Mouse (Mus musculus) monocyte, adult 5-6 weeks (primary cell): ENCODE data around the gene Gas2. TPM values are rescaled to one million over a fixed set of nuclear protein-coding genes. Genes with fewer than 3 reads are reported as not detected.

Experiments
- ATAC-seq: fragments of 153-309, 156-312 bp; replicated peaks from 2 replicates; pipeline ENCODE4 v1.8.0; 2017; ENCODE audit warnings: mild to moderate bottlenecking; ENCODE audit not compliant: low TSS enrichment, insufficient number of reproducible peaks, severe bottlenecking, poor library complexity, low FRiP score
- total RNA-seq: library from RNA; stranded (forward); fragments of 200-1000, 200-491, 200-594 nt; gene quantifications from 3 replicates; pipeline ENCODE4 v1.2.3, GENCODE M21; 2017

Gene Gas2
- total RNA-seq, 1 experiment from 2014 or later, result 18.8 TPM

DNA sequence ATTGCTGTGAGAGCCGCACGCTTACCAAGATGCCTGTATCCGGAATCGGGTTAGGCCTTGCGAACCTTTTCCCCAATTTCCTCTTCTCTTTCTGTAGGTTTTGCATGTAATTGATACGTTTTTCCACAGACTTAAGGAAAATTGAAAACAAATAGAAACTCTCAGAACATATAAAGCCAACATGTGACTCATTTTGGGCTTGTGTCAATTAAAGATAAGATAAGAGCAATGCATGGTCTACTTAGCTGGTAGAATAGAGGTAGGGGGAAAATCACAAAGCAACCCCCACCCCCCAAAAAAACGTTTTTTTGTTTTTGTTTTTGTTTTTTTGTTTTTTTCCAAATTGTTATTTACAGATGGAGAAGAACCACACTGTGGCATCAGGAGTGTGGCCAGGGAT, 151.6 kb downstream of the Gas2 start:
- ATAC-seq, result no peak

GRCm38 (mm10) chr7:52015180-52015579, 153.4 kb downstream of the Gas2 start:
- no peak for ATAC-seq

GRCm38 (mm10) chr7:52015628-52016027, 153.8 kb downstream of the Gas2 start, which contains the start of gene 1700015G11Rik:
Gene 1700015G11Rik (minus strand): TSS chr7:52015728.
- ATAC-seq, result no peak

DNA sequence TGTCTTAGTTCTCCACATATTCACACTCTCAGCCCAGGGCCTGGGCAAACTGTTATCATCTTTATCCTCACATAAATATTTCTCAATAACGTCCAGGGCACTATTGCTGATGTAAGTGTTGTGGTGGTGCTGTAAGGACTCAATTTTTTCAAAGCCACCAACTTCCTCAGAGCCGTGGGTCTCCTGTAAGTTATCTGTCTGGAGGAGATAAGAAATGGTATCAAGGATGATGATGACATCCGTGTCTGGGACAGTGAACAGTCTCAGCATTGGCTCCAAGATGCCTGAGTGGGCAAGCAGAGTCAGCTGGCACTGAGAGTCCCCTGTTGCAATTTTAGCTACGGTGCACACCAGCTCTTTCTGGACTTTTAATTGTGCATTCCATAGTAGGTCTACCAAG, 160.2 kb downstream of the Gas2 start:
- ATAC-seq, result no peak

DNA sequence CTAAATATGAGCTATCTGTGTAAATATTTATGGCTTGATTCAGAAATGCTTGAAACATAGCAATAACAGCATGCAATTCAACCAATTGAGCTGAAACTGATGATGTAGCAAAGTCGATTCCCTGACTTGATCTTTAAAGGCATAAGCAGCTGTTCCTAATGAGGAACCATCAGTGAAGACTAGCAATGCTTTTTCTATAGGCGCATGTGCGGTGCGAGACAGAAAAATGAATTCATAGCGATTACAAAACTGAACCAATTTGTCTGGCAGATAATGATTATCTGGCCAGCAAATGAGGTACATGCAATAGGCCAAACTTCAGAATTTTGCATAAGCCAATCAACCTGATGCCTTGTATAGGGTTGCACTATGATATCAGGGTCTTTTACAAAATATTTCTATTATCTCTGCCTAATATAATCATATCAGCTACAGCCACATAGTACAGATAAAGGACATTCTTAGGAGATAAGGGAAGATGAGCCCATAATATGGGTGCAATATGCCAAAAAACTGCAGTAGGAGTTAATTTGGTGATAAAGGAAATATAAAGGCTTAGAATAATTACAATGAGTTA, 162.3 kb downstream of the Gas2 start:
- ATAC-seq, result no peak

DNA sequence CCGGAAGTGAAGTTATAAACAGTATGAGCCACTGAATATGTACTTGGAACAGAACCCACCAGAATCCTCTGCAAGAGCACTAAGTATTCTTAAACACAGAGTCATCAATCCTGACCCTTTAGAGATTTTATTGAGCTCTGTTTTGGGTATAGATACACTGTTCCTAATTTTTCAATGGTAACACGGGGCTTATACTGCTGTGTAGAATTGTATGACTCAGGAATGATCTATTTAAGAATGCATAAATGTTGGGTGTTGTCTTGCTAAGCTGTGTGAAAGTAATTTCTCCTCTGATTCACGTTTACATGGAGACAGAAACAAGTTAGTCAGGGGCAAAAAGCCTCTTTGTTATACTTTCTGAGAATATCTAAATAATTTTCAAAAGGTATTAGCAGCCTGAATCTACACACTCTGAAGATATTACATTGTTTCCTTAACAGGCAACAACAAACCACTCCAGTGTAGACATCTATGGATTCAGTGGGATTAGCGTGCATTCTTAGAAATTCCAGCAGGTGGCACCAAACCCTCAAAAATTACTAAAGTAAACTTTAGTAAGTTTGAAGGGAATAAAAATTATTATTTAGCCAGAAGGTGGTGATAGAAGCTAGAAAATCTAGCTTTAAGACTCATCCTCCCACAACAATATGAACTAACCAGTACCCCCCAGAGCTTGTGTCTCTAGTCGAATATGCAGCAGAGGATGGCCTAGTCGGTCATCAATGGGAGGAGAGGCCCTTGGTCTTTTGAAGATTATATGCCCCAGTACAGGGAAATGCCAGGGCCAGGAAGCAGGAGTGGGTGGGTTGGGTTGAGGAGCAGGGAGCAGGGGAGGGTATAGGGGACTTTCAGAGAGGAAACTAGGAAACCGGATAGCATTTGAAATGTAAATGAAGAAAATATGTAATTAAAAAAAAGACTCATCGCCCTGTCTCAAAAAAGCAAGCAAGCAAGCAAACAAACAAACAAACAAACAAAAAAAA, 176.1 kb downstream of the Gas2 start:
- ATAC-seq, result no peak

Other genes with a start within 250 kb of the Gas2 start
- not detected in 3 replicates for gene Slc17a6, start 240.0 kb upstream of the Gas2 start, total RNA-seq
- gene Fancf, start 252 bp downstream of the Gas2 start, total RNA-seq, result 2.5 to 6.9 TPM (median 5.4 TPM) in 3 replicates
- 1.8 to 5.0 TPM (median 2.6 TPM) in 3 replicates for gene Svip, start 144.0 kb downstream of the Gas2 start, total RNA-seq
- gene 1700015G11Rik, start 153.7 kb downstream of the Gas2 start, total RNA-seq, result not detected in 3 replicates